Mouse (Mus musculus) lung, postnatal 14 days (tissue): ENCODE data around the gene N4bp3.
"Not testable (repeated sequence)": the region's sequence is repeated elsewhere in the genome, so short reads cannot be mapped to it uniquely, and the experiment has no call there.

Experiments
- DNase-seq: peaks from one replicate; pipeline ENCODE4 v3.0.0; 2021

The N4bp3 gene

GRCm38 (mm10) chr11:51627425-51627824, 23.2 kb downstream of the N4bp3 start:
- DNase-seq: no peak

GRCm38 (mm10) chr11:51625187-51625820, 25.3 kb downstream of the N4bp3 start:
- no peak for DNase-seq

GRCm38 (mm10) chr11:51622971-51623491, 27.6 kb downstream of the N4bp3 start:
- peak; percentile 39 for DNase-seq

- no peak for DNase-seq
Measured at GRCm38 (mm10) chr11:51621776-51622175, 28.9 kb downstream of the N4bp3 start.

GRCm38 (mm10) chr11:51620084-51620483, 30.6 kb downstream of the N4bp3 start:
- DNase-seq: no peak

- DNase-seq: peak; percentile 97
Measured at GRCm38 (mm10) chr11:51619409-51620060, 31.1 kb downstream of the N4bp3 start, which contains the start of gene Nhp2. Gene Nhp2, plus strand, starts transcription at chr11:51619735.

GRCm38 (mm10) chr11:51618894-51619408, 31.7 kb downstream of the N4bp3 start:
- no peak for DNase-seq

- peak; percentile 85 for DNase-seq
Measured at GRCm38 (mm10) chr11:51617693-51618092, 32.9 kb downstream of the N4bp3 start.

- DNase-seq: not testable (repeated sequence)
Measured at GRCm38 (mm10) chr11:51616113-51616512, 34.5 kb downstream of the N4bp3 start.

GRCm38 (mm10) chr11:51615601-51616000, 35.0 kb downstream of the N4bp3 start:
- DNase-seq: peak; percentile 77

- DNase-seq: peak; percentile 27
Measured at GRCm38 (mm10) chr11:51615129-51615528, 35.5 kb downstream of the N4bp3 start.

- no peak for DNase-seq
Measured at GRCm38 (mm10) chr11:51614256-51614655, 36.4 kb downstream of the N4bp3 start.

GRCm38 (mm10) chr11:51609940-51610339, 40.7 kb downstream of the N4bp3 start:
- not testable (repeated sequence) for DNase-seq

- no peak for DNase-seq
Measured at GRCm38 (mm10) chr11:51609266-51609909, 41.3 kb downstream of the N4bp3 start.

- no peak for DNase-seq
Measured at GRCm38 (mm10) chr11:51607096-51607738, 43.4 kb downstream of the N4bp3 start.

- peak; percentile 97 for DNase-seq
Measured at GRCm38 (mm10) chr11:51606447-51607095, 44.1 kb downstream of the N4bp3 start, which contains the start of gene Hnrnpab. Gene Hnrnpab, minus strand, starts transcription at chr11:51606847.

- DNase-seq: peak; percentile 91
Measured at GRCm38 (mm10) chr11:51605602-51606446, 44.8 kb downstream of the N4bp3 start.

- DNase-seq: no peak
Measured at GRCm38 (mm10) chr11:51602253-51602652, 48.4 kb downstream of the N4bp3 start.

- no peak for DNase-seq
Measured at GRCm38 (mm10) chr11:51597553-51597952, 53.1 kb downstream of the N4bp3 start.

GRCm38 (mm10) chr11:51595459-51596083, 55.1 kb downstream of the N4bp3 start:
- no peak for DNase-seq
